Mouse (Mus musculus) embryonic facial prominence, embryonic 11.5 days (tissue): ENCODE measurements around the gene Podn. TPM values are rescaled to one million over a fixed set of nuclear protein-coding genes. Genes with fewer than 3 reads are reported as not detected.

Experiments
- ATAC-seq: fragments of 200-750 bp; cut with Nextera tagmentation; replicated peaks from 2 replicates; pipeline ENCODE4 v1.8.0; 2017; ENCODE audit warnings: low read depth; ENCODE audit not compliant: insufficient number of reproducible peaks, low FRiP score, low TSS enrichment
- DNase-seq: peaks from one replicate; pipeline ENCODE4 v3.0.0-alpha.2; 2015; ENCODE audit warnings: low spot score
- H3K27ac ChIP-seq: fragments of 300-500 bp; sonication (generic); replicated peaks from 2 replicates; pipeline ENCODE4 v1.5.1; 2014; ENCODE audit warnings: mild to moderate bottlenecking, low read depth, low read length, control low read depth
- H3K27me3 ChIP-seq: fragments of 300-500 bp; sonication (generic); 2 replicates; pipeline ENCODE4 v1.6.1; 2014; ENCODE audit warnings: mild to moderate bottlenecking, low read length, moderate library complexity, mixed read lengths; ENCODE audit not compliant: control insufficient read depth, insufficient read depth
- H3K36me3 ChIP-seq: fragments of 300-500 bp; sonication (generic); replicated peaks from 2 replicates; pipeline ENCODE4 v1.6.1; 2014; ENCODE audit warnings: low read depth, mild to moderate bottlenecking, low read length, moderate library complexity, mixed read lengths; ENCODE audit not compliant: control insufficient read depth, insufficient read depth
- H3K4me1 ChIP-seq: fragments of 300-500 bp; sonication (generic); 2 replicates; pipeline ENCODE4 v1.6.1; 2014; ENCODE audit warnings: low read length, mixed read lengths; ENCODE audit not compliant: control insufficient read depth, insufficient read depth
- H3K4me2 ChIP-seq: fragments of 300-500 bp; sonication (generic); 2 replicates; pipeline ENCODE4 v1.6.1; 2014; ENCODE audit warnings: low read depth, mild to moderate bottlenecking, control low read depth, low read length, moderate library complexity
- H3K4me3 ChIP-seq: fragments of 300-500 bp; sonication (generic); 2 replicates; pipeline ENCODE4 v1.5.1; 2014; ENCODE audit warnings: low read depth, low read length, control low read depth
- H3K9ac ChIP-seq: fragments of 300-500 bp; sonication (generic); replicated peaks from 2 replicates; pipeline ENCODE4 v1.6.1; 2014; ENCODE audit warnings: mild to moderate bottlenecking, control low read depth, low read length
- H3K9me3 ChIP-seq: fragments of 300-500 bp; sonication (generic); replicated peaks from 2 replicates; pipeline ENCODE4 v1.6.1; 2016; ENCODE audit warnings: mild to moderate bottlenecking, low read length, inconsistent platforms, mixed read lengths; ENCODE audit not compliant: control insufficient read depth
- WGBS: fragments of 180-500 bp; shearing (Covaris S2); extraction: QIAGEN DNeasy Blood & Tissue Kit; methylation state at CpG from one replicate; pipeline ENCODE4 v1.1.7; 2014; 5-methylcytosine and 5-hydroxymethylcytosine counted together
- polyA plus RNA-seq: library from polyadenylated mRNA; unstranded; fragments of >200 nt; fragmentation: Nextera tagmentation; extraction: Ambion mirVana; gene quantifications from 2 replicates; pipeline ENCODE4 v1.2.1, GENCODE M21; 2014

Podn gene
- polyA plus RNA-seq, 1 experiment from 2014 or later, result 0.84 TPM

DNA sequence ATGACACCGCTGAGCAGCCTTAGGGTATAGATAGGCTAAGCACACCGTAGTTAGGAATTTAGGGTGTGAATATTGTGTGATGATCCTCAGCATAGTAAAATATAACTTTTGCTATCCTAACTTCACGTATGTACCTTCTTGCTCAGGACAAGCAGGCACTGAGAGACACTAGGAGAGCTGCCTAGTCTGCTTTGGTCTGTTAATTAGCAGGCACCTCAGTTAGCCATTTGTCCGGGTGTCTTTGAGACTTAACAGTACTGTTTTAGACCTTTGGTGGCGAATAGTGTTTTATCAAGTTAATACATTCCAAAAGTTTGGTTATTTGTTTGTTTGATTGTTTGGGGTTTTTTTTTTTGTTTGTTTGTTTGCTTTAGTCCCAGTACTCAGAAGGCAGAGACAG, 31.3 kb upstream of the Podn start:
- Histone ChIP-seq H3K36me3 (no peaks in the 10 kb centered on the region), H3K4me1 (no peaks in the 10 kb centered on the region), H3K4me2 (no peak overlapping the region), H3K9ac (no peak overlapping the region), H3K27me3 (no peaks in the 10 kb centered on the region), H3K27ac (no peak overlapping the region), H3K9me3 (no peaks in the 10 kb centered on the region), H3K4me3 (no peak overlapping the region)
- ATAC-seq (no peak), DNase-seq (no peak)
- WGBS, result 88% methylated on average over 5 of the region's 5 CpGs

DNA sequence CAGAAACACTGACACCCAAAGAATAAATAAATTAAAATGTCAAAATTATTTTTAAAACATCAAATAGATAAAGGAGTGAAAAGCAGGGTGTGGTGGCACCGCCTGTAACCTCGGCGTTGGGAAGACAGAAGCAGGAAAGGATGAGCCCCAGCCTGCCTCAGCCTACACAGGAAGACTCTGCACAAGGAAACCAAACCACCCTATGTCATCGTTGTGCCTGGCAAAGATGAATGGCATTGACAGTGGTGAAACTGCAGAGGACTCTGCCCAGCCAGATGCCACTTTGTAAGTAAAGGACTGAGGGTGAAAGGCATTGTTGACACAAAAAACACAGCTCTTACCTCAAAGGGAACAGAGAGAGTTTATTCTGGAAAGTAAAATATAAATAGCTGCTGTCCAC, 30.0 kb upstream of the Podn start:
- no peaks in the 10 kb centered on the region for H3K36me3 ChIP-seq
- H3K4me1 ChIP-seq, result no peaks in the 10 kb centered on the region
- DNase-seq (no peak), ATAC-seq (no peak)
- H3K9me3 ChIP-seq, result no peaks in the 10 kb centered on the region
- no peak overlapping the region for H3K9ac ChIP-seq
- H3K4me3 ChIP-seq, result no peak overlapping the region
- 89% methylated on average over 4 of the region's 4 CpGs for WGBS
- no peaks in the 10 kb centered on the region for H3K27me3 ChIP-seq
- no peak overlapping the region for H3K4me2 ChIP-seq
- H3K27ac ChIP-seq, result no peak overlapping the region

DNA sequence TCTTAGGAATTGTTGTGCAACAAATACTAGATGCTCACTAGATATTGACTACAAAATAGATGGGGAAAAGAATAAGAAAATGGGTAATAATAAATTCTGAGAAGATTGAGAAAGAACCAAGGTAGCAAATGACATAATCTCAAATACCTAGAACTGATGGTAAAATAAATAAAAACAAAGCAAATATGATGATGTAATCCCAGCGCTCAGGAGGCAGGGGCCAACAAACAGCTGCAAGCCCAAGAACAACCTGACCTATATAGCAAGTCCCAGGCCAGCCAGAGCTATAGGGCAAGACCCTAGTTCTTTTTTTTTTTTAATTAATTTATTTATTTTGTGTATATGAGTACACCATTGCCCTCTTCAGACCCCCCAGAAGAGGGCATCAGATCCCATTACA, 27.9 kb upstream of the Podn start:
- Histone ChIP-seq H3K4me2 (no peak overlapping the region), H3K27me3 (no peaks in the 10 kb centered on the region), H3K27ac (no peak overlapping the region), H3K36me3 (no peaks in the 10 kb centered on the region), H3K9ac (no peak overlapping the region), H3K9me3 (no peaks in the 10 kb centered on the region), H3K4me3 (no peak overlapping the region), H3K4me1 (no peaks in the 10 kb centered on the region)
- no peak for DNase-seq
- WGBS, result 88% methylated on average over 1 of the region's 1 CpGs
- ATAC-seq, result no peak

DNA sequence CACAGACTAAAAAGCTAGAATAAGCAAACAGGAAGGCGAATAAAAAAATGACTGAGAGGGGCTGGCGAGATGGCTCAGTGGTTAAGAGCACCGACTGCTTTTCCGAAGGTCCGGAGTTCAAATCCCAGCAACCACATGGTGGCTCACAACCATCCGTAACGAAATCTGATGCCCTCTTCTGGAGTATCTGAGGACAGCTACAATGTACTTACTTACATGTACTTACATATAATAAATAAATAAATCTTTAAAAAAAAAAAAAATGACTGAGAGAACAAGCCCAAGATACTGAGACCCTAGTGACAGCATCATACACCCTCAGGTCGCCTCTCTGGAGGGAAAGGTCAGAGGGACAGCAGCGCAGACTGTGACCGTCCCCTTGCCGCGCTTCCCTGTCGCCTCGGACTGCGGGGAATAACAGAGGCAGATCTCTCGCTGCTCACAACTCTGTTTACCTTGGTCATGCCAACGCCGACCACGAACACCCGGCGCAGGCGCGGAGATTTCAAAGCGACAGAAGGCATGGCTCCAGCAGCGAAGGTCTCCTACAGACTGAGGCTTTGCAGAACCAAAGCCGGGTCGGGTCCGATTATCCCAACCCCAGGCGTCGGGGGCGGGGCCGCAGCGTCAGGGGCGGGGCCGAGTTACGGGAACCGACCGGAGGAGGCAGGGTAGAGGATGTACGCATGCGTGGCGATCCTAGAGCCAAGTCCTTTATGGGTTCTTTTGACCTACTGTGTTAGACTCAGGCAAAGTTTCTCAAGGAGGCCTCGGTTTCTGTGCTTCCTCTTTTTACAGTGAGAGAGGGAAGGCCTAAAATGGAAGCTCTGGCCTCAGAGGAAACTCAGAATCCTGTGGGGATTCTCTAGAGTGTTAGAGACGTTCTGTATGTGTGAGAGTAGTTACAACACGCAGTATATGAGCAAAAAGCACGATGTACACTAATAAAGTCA, 22.0 kb upstream of the Podn start:
- Histone ChIP-seq H3K4me1 (no peaks in the 10 kb centered on the region), H3K4me3 (peak overlapping the region; percentile 64)
- peak; percentile 94 for DNase-seq

DNA sequence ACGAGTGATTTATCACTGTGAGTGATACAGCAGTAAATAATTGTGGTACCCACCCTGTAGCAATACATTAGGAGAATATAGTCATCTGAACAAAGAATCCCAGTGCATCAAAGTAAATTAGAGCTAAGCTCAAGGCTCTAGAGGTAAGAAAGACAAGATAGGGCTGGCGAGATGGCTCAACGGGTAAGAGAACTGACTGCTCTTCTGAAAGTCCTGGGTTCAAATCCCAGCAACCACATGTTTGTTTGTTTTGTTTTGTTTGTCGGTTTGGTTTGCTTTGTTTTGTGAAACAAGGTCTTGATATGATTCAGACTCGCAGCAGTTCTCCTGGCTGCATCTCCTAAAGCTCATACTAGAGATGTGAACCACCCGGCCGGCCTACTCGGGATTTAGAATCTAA, 21.2 kb upstream of the Podn start:
- Histone ChIP-seq H3K4me3 (no peak overlapping the region), H3K27me3 (no peaks in the 10 kb centered on the region), H3K9me3 (no peaks in the 10 kb centered on the region), H3K4me2 (no peak overlapping the region), H3K27ac (no peak overlapping the region), H3K36me3 (no peaks in the 10 kb centered on the region), H3K9ac (no peak overlapping the region), H3K4me1 (no peaks in the 10 kb centered on the region)
- ATAC-seq (no peak), DNase-seq (no peak)
- WGBS, result 86% methylated on average over 8 of the region's 8 CpGs

More for the DNA sequence above, 22.0 kb upstream of the Podn start:
- Histone ChIP-seq H3K27ac (no peak overlapping the region), H3K27me3 (no peaks in the 10 kb centered on the region), H3K4me2 (peak overlapping the region; percentile 62), H3K36me3 (no peaks in the 10 kb centered on the region), H3K9ac (peak overlapping the region; percentile 72), H3K9me3 (no peaks in the 10 kb centered on the region)
- WGBS, result 11% methylated on average over 43 of the region's 45 CpGs
- peak; percentile 89 for ATAC-seq

DNA sequence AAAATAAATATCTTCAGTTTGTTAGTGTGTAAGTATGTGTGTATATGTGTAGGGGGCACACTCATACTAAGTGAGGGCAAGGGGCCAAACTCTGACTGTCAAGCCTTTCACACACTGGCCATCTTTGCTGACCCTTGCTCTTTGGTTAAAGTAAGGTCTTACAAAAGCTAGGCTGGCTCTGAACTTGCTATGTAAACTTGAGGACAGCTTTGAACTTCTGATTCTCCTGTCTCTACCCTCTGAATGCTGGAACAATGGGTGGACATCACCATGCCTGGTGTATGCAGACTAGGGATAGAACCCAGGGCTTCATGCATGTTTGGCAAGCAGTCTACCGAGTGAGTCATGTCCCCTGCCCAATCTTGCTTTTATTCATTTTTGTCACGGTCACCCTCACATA, 20.2 kb upstream of the Podn start:
- WGBS, result 86% methylated on average over 2 of the region's 2 CpGs
- H3K9ac ChIP-seq, result no peak overlapping the region
- no peaks in the 10 kb centered on the region for H3K27me3 ChIP-seq
- no peaks in the 10 kb centered on the region for H3K9me3 ChIP-seq
- no peaks in the 10 kb centered on the region for H3K36me3 ChIP-seq
- H3K4me3 ChIP-seq, result no peak overlapping the region
- ATAC-seq (no peak), DNase-seq (no peak)
- H3K4me1 ChIP-seq, result no peaks in the 10 kb centered on the region
- no peak overlapping the region for H3K4me2 ChIP-seq
- no peak overlapping the region for H3K27ac ChIP-seq

DNA sequence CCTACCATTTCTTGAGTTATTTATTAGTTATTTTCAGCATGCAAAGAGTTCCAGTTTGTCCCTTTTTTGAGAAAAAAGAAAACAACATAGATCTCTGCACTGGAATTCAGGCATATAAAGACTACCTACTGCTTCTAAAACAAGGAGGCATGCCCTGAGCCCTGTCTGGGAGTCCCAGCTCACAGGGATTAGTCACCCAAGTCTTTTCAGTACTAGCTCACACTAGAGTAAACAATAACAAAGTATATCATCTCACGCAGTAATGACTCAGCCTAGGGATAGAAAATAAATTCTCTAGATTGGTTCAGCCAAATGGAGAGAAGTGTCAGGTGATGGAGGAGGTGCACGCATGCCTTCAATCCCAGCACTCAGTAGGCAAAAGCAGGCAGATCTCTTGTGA, 14.5 kb upstream of the Podn start:
- H3K4me1 ChIP-seq, result no peaks in the 10 kb centered on the region
- ATAC-seq (no peak), DNase-seq (no peak)
- H3K4me3 ChIP-seq, result no peak overlapping the region
- H3K9me3 ChIP-seq, result no peaks in the 10 kb centered on the region
- H3K4me2 ChIP-seq, result no peak overlapping the region
- H3K36me3 ChIP-seq, result no peaks in the 10 kb centered on the region
- no peak overlapping the region for H3K27ac ChIP-seq
- H3K9ac ChIP-seq, result no peak overlapping the region
- WGBS, result 83% methylated on average over 2 of the region's 2 CpGs
- H3K27me3 ChIP-seq, result no peaks in the 10 kb centered on the region

DNA sequence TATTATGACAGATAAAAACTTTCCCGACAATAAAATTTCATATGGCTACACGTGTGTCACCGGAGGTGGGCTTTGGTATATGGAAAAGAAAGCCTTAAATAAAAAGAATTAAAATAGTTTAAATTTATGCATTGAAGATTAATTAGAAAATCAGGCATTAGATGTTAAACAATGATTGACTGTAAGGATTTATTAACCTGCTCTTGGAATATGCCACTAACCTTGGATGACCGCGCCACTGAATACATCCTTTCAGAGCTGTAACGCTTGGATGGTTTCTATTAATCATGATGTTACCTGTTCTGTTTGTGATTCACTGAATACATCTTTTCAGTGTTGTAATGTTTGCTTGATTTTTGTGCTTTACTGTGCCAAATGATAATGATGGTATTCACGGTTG, 13.5 kb upstream of the Podn start:
- no peak overlapping the region for H3K4me2 ChIP-seq
- no peaks in the 10 kb centered on the region for H3K36me3 ChIP-seq
- H3K9me3 ChIP-seq, result no peaks in the 10 kb centered on the region
- no peaks in the 10 kb centered on the region for H3K4me1 ChIP-seq
- no peak overlapping the region for H3K9ac ChIP-seq
- no peak overlapping the region for H3K27ac ChIP-seq
- no peaks in the 10 kb centered on the region for H3K27me3 ChIP-seq
- WGBS, result 93% methylated on average over 7 of the region's 7 CpGs
- ATAC-seq, result no peak
- no peak for DNase-seq
- H3K4me3 ChIP-seq, result no peak overlapping the region
